Mouse (Mus musculus) testis, adult 2 months (tissue): Measurements from ENCODE around the gene Lrrtm4. TPM values are rescaled to one million over a fixed set of nuclear protein-coding genes. Genes with fewer than 3 reads are reported as not detected.

ENCODE experiments used
- H3K27ac ChIP-seq: fragments of 200-500 bp; 2 replicates; pipeline ENCODE4 v1.5.1; 2012; ENCODE audit warnings: low read depth, low read length; ENCODE audit not compliant: control insufficient read depth, insufficient read depth
- H3K27me3 ChIP-seq: fragments of 200-500 bp; 2 replicates; pipeline ENCODE4 v1.6.1; 2012; ENCODE audit warnings: mild to moderate bottlenecking, low read length, moderate library complexity; ENCODE audit not compliant: control insufficient read depth, insufficient read depth
- H3K36me3 ChIP-seq: fragments of 200-500 bp; 2 replicates; pipeline ENCODE4 v1.6.1; 2012; ENCODE audit warnings: mild to moderate bottlenecking, low read length; ENCODE audit not compliant: control insufficient read depth, insufficient read depth
- H3K4me1 ChIP-seq: fragments of 200-500 bp; 2 replicates; pipeline ENCODE4 v1.6.1; 2012; ENCODE audit warnings: low read length; ENCODE audit not compliant: control insufficient read depth, insufficient read depth
- H3K4me3 ChIP-seq: fragments of 200-500 bp; 2 replicates; pipeline ENCODE4 v1.5.1; 2012; ENCODE audit warnings: low read depth, mild to moderate bottlenecking, low read length, moderate library complexity, mixed read lengths; ENCODE audit not compliant: control insufficient read depth
- CTCF ChIP-seq: fragments of 200-500 bp; IDR thresholded peaks from 2 replicates; pipeline ENCODE4 v1.5.1; 2012; ENCODE audit warnings: low read depth, mild to moderate bottlenecking, inconsistent platforms, low read length, moderate library complexity; ENCODE audit not compliant: control insufficient read depth, insufficient read depth, insufficient replicate concordance
- POLR2A ChIP-seq: fragments of 200-500 bp; IDR thresholded peaks from 2 replicates; pipeline ENCODE4 v1.6.1; 2012; ENCODE audit warnings: low read depth, mild to moderate bottlenecking, inconsistent platforms, low read length, moderate library complexity; ENCODE audit not compliant: control insufficient read depth
- polyA plus RNA-seq: library from polyadenylated mRNA; depleted of rRNA; stranded (reverse); fragments of >200 nt; gene quantifications from 2 replicates; pipeline ENCODE4 v1.2.3, GENCODE M21; 2012

The Lrrtm4 gene
- polyA plus RNA-seq, 1 experiment = not detected

DNA sequence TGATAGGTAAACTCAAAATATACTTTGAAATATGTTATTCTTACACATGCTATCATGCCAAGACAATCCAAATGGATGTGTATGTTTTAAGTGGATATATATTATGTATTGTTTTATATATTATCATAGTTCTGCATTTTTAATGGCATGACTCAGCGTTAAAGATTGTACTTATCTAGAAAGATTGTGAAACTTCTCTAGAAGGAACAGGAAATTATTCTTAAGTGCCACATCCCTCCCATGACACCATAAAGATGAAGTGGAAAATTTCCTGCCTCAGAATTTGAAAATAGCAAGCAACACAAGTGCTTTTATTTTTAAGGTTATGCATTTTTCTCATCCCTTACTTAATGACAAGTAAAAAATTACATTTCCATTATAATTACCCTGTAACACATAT is 563.5 kb downstream of the Lrrtm4 start:
- TF ChIP-seq POLR2A = no peak
- TF ChIP-seq CTCF = no peak
- H3K36me3 ChIP-seq = no peaks in the 10 kb centered on the region
- H3K4me1 ChIP-seq = no peaks in the 10 kb centered on the region
- H3K4me3 ChIP-seq = no peak overlapping the region
- no peaks in the 10 kb centered on the region for H3K27me3 ChIP-seq
- H3K27ac ChIP-seq = no peak overlapping the region

DNA sequence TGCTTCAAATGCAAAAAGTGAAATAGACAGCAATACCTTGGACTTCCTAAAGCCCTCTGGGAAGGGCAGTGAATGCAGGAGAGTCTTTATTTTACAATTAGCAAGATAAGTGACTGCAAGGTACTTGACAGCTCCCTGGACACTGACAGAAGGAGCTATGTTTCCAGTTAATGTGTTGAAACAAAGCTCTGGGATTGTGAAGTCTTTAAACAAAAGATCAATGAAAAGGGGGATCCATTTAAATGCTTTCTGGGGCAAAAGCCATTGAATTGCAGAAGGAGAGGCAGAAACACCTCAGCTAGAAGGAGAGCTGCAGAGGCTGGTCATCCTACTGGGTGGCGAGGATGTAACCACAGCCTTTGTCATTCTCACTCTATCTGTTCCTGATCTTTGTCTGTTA is 571.1 kb downstream of the Lrrtm4 start:
- H3K27ac ChIP-seq = no peak overlapping the region
- TF ChIP-seq CTCF (no peak), POLR2A (no peak)

GRCm38 (mm10) chr6:80619508-80619907 is 600.8 kb downstream of the Lrrtm4 start:
- Histone ChIP-seq H3K4me3 (no peak overlapping the region), H3K27me3 (no peaks in the 10 kb centered on the region), H3K4me1 (no peaks in the 10 kb centered on the region), H3K36me3 (no peaks in the 10 kb centered on the region), H3K27ac (no peak overlapping the region)
- no peak for TF ChIP-seq CTCF
- TF ChIP-seq POLR2A = no peak

More for the DNA sequence above, 571.1 kb downstream of the Lrrtm4 start:
- Histone ChIP-seq H3K4me1 (no peaks in the 10 kb centered on the region), H3K27me3 (no peaks in the 10 kb centered on the region), H3K4me3 (no peak overlapping the region), H3K36me3 (no peaks in the 10 kb centered on the region)

- TF ChIP-seq POLR2A (no peak), CTCF (no peak)
- Histone ChIP-seq H3K4me1 (no peaks in the 10 kb centered on the region), H3K27ac (no peak overlapping the region)
Observed at GRCm38 (mm10) chr6:80622676-80623334, 604.1 kb downstream of the Lrrtm4 start.

GRCm38 (mm10) chr6:80625509-80625908 is 606.8 kb downstream of the Lrrtm4 start:
- no peak overlapping the region for H3K27ac ChIP-seq
- no peaks in the 10 kb centered on the region for H3K4me1 ChIP-seq
- TF ChIP-seq POLR2A (no peak), CTCF (no peak)
- H3K27me3 ChIP-seq = no peaks in the 10 kb centered on the region
- no peak overlapping the region for H3K4me3 ChIP-seq
- H3K36me3 ChIP-seq = no peaks in the 10 kb centered on the region

More at GRCm38 (mm10) chr6:80622676-80623334, 604.1 kb downstream of the Lrrtm4 start:
- Histone ChIP-seq H3K27me3 (no peaks in the 10 kb centered on the region), H3K4me3 (no peak overlapping the region), H3K36me3 (no peaks in the 10 kb centered on the region)

DNA sequence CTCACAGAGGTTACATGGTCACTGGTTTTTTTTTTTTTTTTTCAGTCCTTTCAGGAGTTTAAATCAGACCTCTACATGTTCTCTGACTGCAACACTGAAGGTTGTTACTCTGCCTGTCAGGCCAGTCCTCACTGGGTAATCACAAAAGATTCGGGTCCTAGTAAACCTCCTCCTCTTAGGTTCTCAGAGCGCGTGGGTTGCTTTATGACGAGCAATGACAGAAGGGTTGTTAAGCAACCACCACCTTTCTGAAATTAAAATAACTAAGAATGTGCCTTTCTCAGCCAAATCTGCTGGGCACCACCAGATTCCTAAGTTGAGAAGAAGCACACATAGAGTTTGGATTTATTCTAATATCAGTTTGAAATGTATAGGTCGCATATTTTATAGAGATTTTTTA is 644.1 kb downstream of the Lrrtm4 start:
- H3K27ac ChIP-seq = no peak overlapping the region
- H3K4me3 ChIP-seq = no peak overlapping the region
- no peak for TF ChIP-seq CTCF
- no peak for TF ChIP-seq POLR2A
- no peaks in the 10 kb centered on the region for H3K4me1 ChIP-seq
- no peaks in the 10 kb centered on the region for H3K36me3 ChIP-seq
- H3K27me3 ChIP-seq = no peaks in the 10 kb centered on the region

- no peaks in the 10 kb centered on the region for H3K4me1 ChIP-seq
- H3K27ac ChIP-seq = no peak overlapping the region
- no peaks in the 10 kb centered on the region for H3K36me3 ChIP-seq
- H3K27me3 ChIP-seq = no peaks in the 10 kb centered on the region
- TF ChIP-seq POLR2A = no peak
- TF ChIP-seq CTCF = no peak
- no peak overlapping the region for H3K4me3 ChIP-seq
Observed at GRCm38 (mm10) chr6:80664039-80664438, 645.4 kb downstream of the Lrrtm4 start.

GRCm38 (mm10) chr6:80704183-80704582 is 685.5 kb downstream of the Lrrtm4 start:
- no peak overlapping the region for H3K27ac ChIP-seq
- no peak overlapping the region for H3K4me3 ChIP-seq
- TF ChIP-seq CTCF = no peak
- no peak for TF ChIP-seq POLR2A
- H3K27me3 ChIP-seq = no peaks in the 10 kb centered on the region
- H3K36me3 ChIP-seq = no peaks in the 10 kb centered on the region
- no peaks in the 10 kb centered on the region for H3K4me1 ChIP-seq
